Mouse (Mus musculus) lung, adult 18-20 months (tissue): Measurements from ENCODE around the gene Gabra1.

Experiments
- DNase-seq, 2 experiments: peaks; one replicate each; pipeline ENCODE4 v3.0.0; 2022; ENCODE audit warnings: mixed read lengths in 2 of 2

Gabra1 gene

DNA sequence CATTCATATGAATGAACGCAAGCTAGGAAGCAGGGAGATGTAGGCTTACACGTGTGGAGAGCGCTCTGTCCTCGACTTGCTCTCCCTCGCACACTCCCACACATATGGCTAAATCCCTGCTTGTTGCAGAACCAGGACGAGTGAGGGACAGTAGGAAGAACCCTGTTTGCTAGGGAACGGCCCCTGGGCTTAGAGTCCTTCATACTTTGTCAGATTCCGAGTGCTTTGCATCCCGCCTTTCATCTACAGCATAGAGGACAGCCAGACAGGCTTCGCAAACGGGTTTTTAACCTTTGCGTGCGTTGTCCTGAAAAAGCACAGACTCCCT, at the start of gene Gabra1:
Gene Gabra1, minus strand, starts transcription at position 106 of the 328 bp plus-strand sequence.
- DNase-seq: no peak

- no peak for DNase-seq
Measured at GRCm38 (mm10) chr11:42181973-42182824, 531 bp downstream of the Gabra1 start.

GRCm38 (mm10) chr11:42181426-42181825, 1.3 kb downstream of the Gabra1 start:
- DNase-seq: no peak

DNA sequence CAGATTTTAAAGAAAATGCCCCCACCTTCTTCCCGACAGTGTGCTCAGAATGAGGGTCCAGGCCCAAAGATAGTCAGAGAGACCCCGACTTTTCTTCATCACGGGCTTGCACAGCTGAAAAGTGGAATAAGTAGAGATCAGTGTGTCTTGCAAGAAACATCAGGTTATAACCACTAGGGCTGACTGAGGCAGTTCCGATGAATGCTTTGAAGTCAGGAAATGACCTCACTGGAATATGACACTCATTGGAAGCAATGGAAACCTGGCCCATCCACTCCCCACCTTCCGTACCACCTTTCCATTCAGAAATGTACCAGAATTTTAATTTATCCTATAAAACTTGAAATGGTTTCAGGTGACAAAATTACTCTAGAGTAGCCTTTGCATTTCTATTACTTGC, 3.2 kb downstream of the Gabra1 start:
- DNase-seq: no peak

- DNase-seq: no peak
Measured at GRCm38 (mm10) chr11:42178296-42178695, 4.4 kb downstream of the Gabra1 start.

DNA sequence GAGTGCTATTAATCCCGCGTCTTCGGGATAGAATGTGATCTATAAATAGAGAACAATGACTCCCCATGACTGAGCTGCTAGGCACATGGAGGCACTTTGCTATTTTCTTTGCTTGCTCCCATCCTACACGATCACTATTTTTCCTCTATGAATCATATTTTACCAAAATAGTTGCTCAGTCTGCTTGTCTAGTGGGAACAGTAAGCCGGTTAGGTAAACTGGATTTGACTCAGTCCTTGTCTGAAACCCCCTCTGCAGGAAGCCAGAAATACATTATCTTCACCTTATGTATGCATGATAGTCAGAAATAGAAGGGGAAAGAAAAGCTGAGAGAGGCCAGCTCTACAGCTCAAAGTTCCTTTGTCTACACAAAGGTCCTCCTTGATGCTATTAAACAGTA, 31.3 kb downstream of the Gabra1 start:
- no peak for DNase-seq

- no peak for DNase-seq
Measured at GRCm38 (mm10) chr11:42116931-42117330, 65.8 kb downstream of the Gabra1 start.

DNA sequence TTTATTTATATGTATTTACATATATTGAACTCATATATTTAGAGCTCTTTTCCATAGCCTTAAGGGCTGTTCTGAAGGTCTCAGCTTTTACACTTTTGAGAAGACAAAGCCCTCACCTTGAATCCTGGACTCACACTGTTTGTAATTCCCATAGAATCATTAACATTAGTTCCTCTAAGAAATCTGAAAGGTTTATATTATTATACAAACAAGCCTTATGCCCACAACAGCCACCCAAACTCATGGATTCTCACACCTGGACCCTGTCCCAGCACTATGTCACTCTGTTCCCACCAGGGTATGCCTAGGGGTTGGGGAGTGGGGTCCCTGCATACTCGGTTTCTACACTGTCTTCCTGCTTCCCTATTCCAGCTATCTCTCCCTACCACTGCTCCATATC, 72.7 kb downstream of the Gabra1 start:
- no peak for DNase-seq

- no peak for DNase-seq
Measured at GRCm38 (mm10) chr11:42109627-42110026, 73.1 kb downstream of the Gabra1 start.

GRCm38 (mm10) chr11:42095556-42095955, 87.2 kb downstream of the Gabra1 start:
- no peak for DNase-seq
